Mouse (Mus musculus) adrenal gland, postnatal 10 days (tissue): ENCODE data around the gene Tnks1bp1. TPM values are rescaled to one million over a fixed set of nuclear protein-coding genes. Genes with fewer than 3 reads are reported as not detected.

ENCODE experiments used
- DNase-seq: peaks from one replicate; pipeline ENCODE4 v3.0.0; 2021; ENCODE audit warnings: mixed read lengths
- long read RNA-seq, 2 experiments: library from polyadenylated mRNA; stranded (forward); transcript quantifications; one replicate each; pipeline ENCODE4 v2.0.0; 2021
- total RNA-seq, 2 experiments: library from RNA; stranded (reverse); gene quantifications; 2 replicates each; pipeline ENCODE4 v1.2.3; 2021

The Tnks1bp1 gene
- 100 to 1,000 TPM; 102 to 111 TPM for total RNA-seq
- long read RNA-seq, experiment 1, full-length matches to known transcripts: 7 of 70 reads
- long read RNA-seq, experiment 1, partial matches to known transcripts: 21 of 70 reads
- long read RNA-seq, experiment 1, other reads (novel, unspliced or antisense): 42 of 70 reads
- long read RNA-seq, experiment 2, full-length matches to known transcripts: 3 of 27 reads
- long read RNA-seq, experiment 2, partial matches to known transcripts: 19 of 27 reads
- long read RNA-seq, experiment 2, other reads (novel, unspliced or antisense): 5 of 27 reads

GRCm38 (mm10) chr2:85047596-85048167 lies at the start of gene Tnks1bp1:
Gene Tnks1bp1, plus strand, starts transcription at chr2:85048022.
- peak; percentile 99 for DNase-seq

- no peak for DNase-seq
Measured at GRCm38 (mm10) chr2:84999486-85000181, 48.2 kb upstream of the Tnks1bp1 start.

GRCm38 (mm10) chr2:85001497-85001896 lies 46.3 kb upstream of the Tnks1bp1 start:
- no peak for DNase-seq

- DNase-seq: no peak
Measured at GRCm38 (mm10) chr2:85002575-85002974, 45.2 kb upstream of the Tnks1bp1 start.

GRCm38 (mm10) chr2:85004341-85004740 lies 43.5 kb upstream of the Tnks1bp1 start:
- no peak for DNase-seq

GRCm38 (mm10) chr2:85006600-85006999 lies 41.2 kb upstream of the Tnks1bp1 start:
- no peak for DNase-seq

- DNase-seq: peak; percentile 19
Measured at GRCm38 (mm10) chr2:85007729-85008128, 40.1 kb upstream of the Tnks1bp1 start.

GRCm38 (mm10) chr2:85009212-85009611 lies 38.6 kb upstream of the Tnks1bp1 start:
- no peak for DNase-seq

GRCm38 (mm10) chr2:85011906-85012604 lies 35.8 kb upstream of the Tnks1bp1 start:
- DNase-seq: peak; percentile 57

GRCm38 (mm10) chr2:85012679-85013078 lies 35.1 kb upstream of the Tnks1bp1 start:
- no peak for DNase-seq

- no peak for DNase-seq
Measured at GRCm38 (mm10) chr2:85013826-85014587, 33.8 kb upstream of the Tnks1bp1 start.

- no peak for DNase-seq
Measured at GRCm38 (mm10) chr2:85014588-85014982, 33.2 kb upstream of the Tnks1bp1 start.

- peak; percentile 30 for DNase-seq
Measured at GRCm38 (mm10) chr2:85022043-85022442, 25.8 kb upstream of the Tnks1bp1 start.

GRCm38 (mm10) chr2:85026178-85026577 lies 21.6 kb upstream of the Tnks1bp1 start:
- DNase-seq: no peak

- no peak for DNase-seq
Measured at GRCm38 (mm10) chr2:85027281-85027680, 20.5 kb upstream of the Tnks1bp1 start.

- no peak for DNase-seq
Measured at GRCm38 (mm10) chr2:85029897-85030296, 17.9 kb upstream of the Tnks1bp1 start.

GRCm38 (mm10) chr2:85030989-85031388 lies 16.8 kb upstream of the Tnks1bp1 start:
- DNase-seq: no peak

- no peak for DNase-seq
Measured at GRCm38 (mm10) chr2:85033121-85033520, 14.7 kb upstream of the Tnks1bp1 start.

- DNase-seq: no peak
Measured at GRCm38 (mm10) chr2:85034169-85034568, 13.7 kb upstream of the Tnks1bp1 start.

- DNase-seq: peak; percentile 33
Measured at GRCm38 (mm10) chr2:85036507-85037046, 11.2 kb upstream of the Tnks1bp1 start.
